Mouse (Mus musculus) hindbrain, embryonic 14.5 days (tissue): ENCODE results near the gene Lpxn. TPM values are rescaled to one million over a fixed set of nuclear protein-coding genes. Genes with fewer than 3 reads are reported as not detected.
A peak's percentile ranks its signal among the peaks of the same experiment; 100 is the strongest.

ENCODE experiments used
- ATAC-seq: fragments of 200-750 bp; cut with Nextera tagmentation; 2 replicates; pipeline ENCODE4 v1.8.0; 2017; ENCODE audit warnings: moderate number of reproducible peaks, mild to moderate bottlenecking, moderate TSS enrichment, moderate library complexity; ENCODE audit not compliant: low FRiP score
- DNase-seq: peaks from one replicate; pipeline ENCODE4 v3.0.0-alpha.2; 2015; ENCODE audit warnings: low spot score
- H3K27ac ChIP-seq: fragments of 300-500 bp; sonication (generic); 2 replicates; pipeline ENCODE4 v1.5.1; 2014; ENCODE audit warnings: mild to moderate bottlenecking, moderate library complexity
- H3K27me3 ChIP-seq: fragments of 300-500 bp; sonication (generic); 2 replicates; pipeline ENCODE4 v1.6.1; 2014; ENCODE audit warnings: mild to moderate bottlenecking, low read length, mixed read lengths; ENCODE audit not compliant: control insufficient read depth, insufficient read depth
- H3K36me3 ChIP-seq: fragments of 300-500 bp; sonication (generic); replicated peaks from 2 replicates; pipeline ENCODE4 v1.6.1; 2014; ENCODE audit not compliant: control insufficient read depth, insufficient read depth
- H3K4me1 ChIP-seq: fragments of 300-500 bp; sonication (generic); replicated peaks from 2 replicates; pipeline ENCODE4 v1.6.1; 2014; ENCODE audit warnings: antibody characterized with exemption, low read length, mixed read lengths; ENCODE audit not compliant: control insufficient read depth, insufficient read depth
- H3K4me2 ChIP-seq: fragments of 300-500 bp; sonication (generic); replicated peaks from 2 replicates; pipeline ENCODE4 v1.6.1; 2014; ENCODE audit warnings: mild to moderate bottlenecking, moderate library complexity
- H3K4me3 ChIP-seq: fragments of 300-500 bp; sonication (generic); replicated peaks from 2 replicates; pipeline ENCODE4 v1.5.1; 2014; ENCODE audit warnings: mild to moderate bottlenecking, low read length
- H3K9ac ChIP-seq: fragments of 300-500 bp; sonication (generic); 2 replicates; pipeline ENCODE4 v1.6.1; 2014
- H3K9me3 ChIP-seq: fragments of 300-500 bp; sonication (generic); 2 replicates; pipeline ENCODE4 v1.6.1; 2016; ENCODE audit warnings: low read length; ENCODE audit not compliant: control insufficient read depth
- WGBS: fragments of 180-500 bp; shearing (Covaris S2); extraction: QIAGEN DNeasy Blood & Tissue Kit; methylation state at CpG from one replicate; pipeline ENCODE4 v1.1.7; 2014; 5-methylcytosine and 5-hydroxymethylcytosine counted together
- polyA plus RNA-seq: library from polyadenylated mRNA; unstranded; fragments of >200 nt; fragmentation: Nextera tagmentation; extraction: Ambion mirVana; gene quantifications from 2 replicates; pipeline ENCODE4 v1.2.1, GENCODE M21; 2014

Lpxn gene
- polyA plus RNA-seq, 1 experiment from 2014 or later = 1.1 TPM

- Histone ChIP-seq H3K36me3 (0 out of 2 replicates have a peak, but pooled peaks cover 8% of the 10 kb centered on the region), H3K4me3 (no peak overlapping the region), H3K4me2 (no peak overlapping the region), H3K9me3 (no peaks in the 10 kb centered on the region), H3K9ac (no peak overlapping the region), H3K27me3 (no peaks in the 10 kb centered on the region), H3K4me1 (peaks cover 5% of the 10 kb centered on the region; the same call in 1 of the 2 replicates), H3K27ac (no peak overlapping the region)
- DNase-seq = no peak
- ATAC-seq = no peak
- 92% methylated on average over 2 of the region's 2 CpGs for WGBS
Observed at GRCm38 (mm10) chr19:12786803-12787395, 9.1 kb upstream of the Lpxn start.

GRCm38 (mm10) chr19:12787721-12788120, 8.3 kb upstream of the Lpxn start:
- no peak for ATAC-seq
- H3K4me1 ChIP-seq = peaks cover 5% of the 10 kb centered on the region; the same call in 1 of the 2 replicates
- H3K9ac ChIP-seq = no peak overlapping the region
- H3K27ac ChIP-seq = no peak overlapping the region
- no peaks in the 10 kb centered on the region for H3K9me3 ChIP-seq
- DNase-seq = no peak
- WGBS = 84% methylated on average over 4 of the region's 4 CpGs
- H3K27me3 ChIP-seq = no peaks in the 10 kb centered on the region
- H3K4me3 ChIP-seq = no peak overlapping the region
- H3K4me2 ChIP-seq = no peak overlapping the region
- H3K36me3 ChIP-seq = 0 out of 2 replicates have a peak, but pooled peaks cover 8% of the 10 kb centered on the region

GRCm38 (mm10) chr19:12792374-12792773, 3.6 kb upstream of the Lpxn start:
- no peak overlapping the region for H3K9ac ChIP-seq
- ATAC-seq (no peak), DNase-seq (no peak)
- H3K4me1 ChIP-seq = peaks cover 18% of the 10 kb centered on the region; the same call in 1 of the 2 replicates
- H3K4me2 ChIP-seq = no peak overlapping the region
- H3K36me3 ChIP-seq = 0 out of 2 replicates have a peak, but pooled peaks cover 8% of the 10 kb centered on the region
- H3K27ac ChIP-seq = no peak overlapping the region
- no peaks in the 10 kb centered on the region for H3K9me3 ChIP-seq
- H3K27me3 ChIP-seq = no peaks in the 10 kb centered on the region
- H3K4me3 ChIP-seq = no peak overlapping the region

- no peaks in the 10 kb centered on the region for H3K9me3 ChIP-seq
- 2% methylated on average over 34 of the region's 39 CpGs for WGBS
- peak overlapping the region; percentile 95 for H3K9ac ChIP-seq
- DNase-seq (peak; percentile 84), ATAC-seq (peak; percentile 65)
- H3K27ac ChIP-seq = peak overlapping the region; percentile 99
- H3K4me2 ChIP-seq = peak overlapping the region; percentile 69
- no peaks in the 10 kb centered on the region for H3K27me3 ChIP-seq
- H3K4me1 ChIP-seq = peaks cover 18% of the 10 kb centered on the region; the same call in 1 of the 2 replicates
- no peaks in the 10 kb centered on the region for H3K36me3 ChIP-seq
- H3K4me3 ChIP-seq = peak overlapping the region; percentile 90
Observed at GRCm38 (mm10) chr19:12794056-12795044, 1.6 kb upstream of the Lpxn start.

GRCm38 (mm10) chr19:12795110-12795509, 883 bp upstream of the Lpxn start:
- Histone ChIP-seq H3K4me2 (peak overlapping the region; percentile 69), H3K27me3 (no peaks in the 10 kb centered on the region), H3K27ac (peak overlapping the region; percentile 99), H3K9ac (peak overlapping the region; percentile 95), H3K4me1 (peaks cover 18% of the 10 kb centered on the region; the same call in 1 of the 2 replicates), H3K36me3 (no peaks in the 10 kb centered on the region), H3K4me3 (peak overlapping the region; percentile 90), H3K9me3 (no peaks in the 10 kb centered on the region)
- no peak for DNase-seq
- peak; percentile 41 for ATAC-seq
- under 1% methylated on average over 34 of the region's 63 CpGs for WGBS

- Histone ChIP-seq H3K9ac (peak overlapping the region; percentile 56), H3K27me3 (no peaks in the 10 kb centered on the region), H3K27ac (peak overlapping the region; percentile 99), H3K9me3 (no peaks in the 10 kb centered on the region), H3K36me3 (no peaks in the 10 kb centered on the region), H3K4me2 (peak overlapping the region; percentile 71), H3K4me1 (peaks cover 13% of the 10 kb centered on the region; the same call in 1 of the 2 replicates), H3K4me3 (peak overlapping the region; percentile 90)
- peak; percentile 57 for DNase-seq
- under 1% methylated on average over 29 of the region's 29 CpGs for WGBS
- no peak; the same call in none of the 2 replicates for ATAC-seq
Observed at GRCm38 (mm10) chr19:12796328-12796931, 437 bp downstream of the Lpxn start.

GRCm38 (mm10) chr19:12797071-12797470, 1.1 kb downstream of the Lpxn start:
- Histone ChIP-seq H3K4me3 (peak overlapping the region; percentile 90), H3K27me3 (no peaks in the 10 kb centered on the region), H3K4me1 (peaks cover 13% of the 10 kb centered on the region; the same call in 1 of the 2 replicates), H3K4me2 (peak overlapping the region; percentile 71), H3K9ac (peak overlapping the region; percentile 56; the same call in 1 of the 2 replicates), H3K36me3 (no peaks in the 10 kb centered on the region), H3K27ac (peak overlapping the region; percentile 99), H3K9me3 (no peaks in the 10 kb centered on the region)
- DNase-seq (peak; percentile 65), ATAC-seq (no peak)
- WGBS = 1% methylated on average over 7 of the region's 7 CpGs

- ATAC-seq = no peak
- H3K4me2 ChIP-seq = no peak overlapping the region
- H3K9ac ChIP-seq = no peak overlapping the region
- no peak overlapping the region for H3K27ac ChIP-seq
- WGBS = 79% methylated on average over 4 of the region's 4 CpGs
- H3K4me1 ChIP-seq = peaks cover 7% of the 10 kb centered on the region; the same call in 1 of the 2 replicates
- no peaks in the 10 kb centered on the region for H3K9me3 ChIP-seq
- H3K36me3 ChIP-seq = no peaks in the 10 kb centered on the region
- no peak for DNase-seq
- H3K4me3 ChIP-seq = no peak overlapping the region
- H3K27me3 ChIP-seq = no peaks in the 10 kb centered on the region
Observed at GRCm38 (mm10) chr19:12798404-12798803, 2.4 kb downstream of the Lpxn start.

GRCm38 (mm10) chr19:12799081-12799480, 3.1 kb downstream of the Lpxn start:
- DNase-seq = no peak
- no peaks in the 10 kb centered on the region for H3K27me3 ChIP-seq
- no peak overlapping the region for H3K4me2 ChIP-seq
- no peak overlapping the region for H3K27ac ChIP-seq
- H3K9ac ChIP-seq = no peak overlapping the region
- H3K4me3 ChIP-seq = no peak overlapping the region
- ATAC-seq = no peak
- no peaks in the 10 kb centered on the region for H3K9me3 ChIP-seq
- WGBS = 90% methylated on average over 3 of the region's 3 CpGs
- H3K36me3 ChIP-seq = no peaks in the 10 kb centered on the region
- peaks cover under 1% of the 10 kb centered on the region; the same call in 1 of the 2 replicates for H3K4me1 ChIP-seq
